Mouse (Mus musculus) embryonic fibroblast, embryonic 13.5 days (primary cell): ENCODE data around the gene Rin2.

Experiments
- CTCF ChIP-seq: IDR thresholded peaks from 2 replicates; pipeline ENCODE4 v1.5.1; 2011; ENCODE audit warnings: mild to moderate bottlenecking, control low read depth, low read length, moderate library complexity, borderline replicate concordance; ENCODE audit not compliant: insufficient read depth
- POLR2A ChIP-seq: IDR thresholded peaks from 2 replicates; pipeline ENCODE4 v1.6.1; 2011; ENCODE audit warnings: low read depth, mild to moderate bottlenecking, control low read depth, low read length, moderate library complexity

DNA sequence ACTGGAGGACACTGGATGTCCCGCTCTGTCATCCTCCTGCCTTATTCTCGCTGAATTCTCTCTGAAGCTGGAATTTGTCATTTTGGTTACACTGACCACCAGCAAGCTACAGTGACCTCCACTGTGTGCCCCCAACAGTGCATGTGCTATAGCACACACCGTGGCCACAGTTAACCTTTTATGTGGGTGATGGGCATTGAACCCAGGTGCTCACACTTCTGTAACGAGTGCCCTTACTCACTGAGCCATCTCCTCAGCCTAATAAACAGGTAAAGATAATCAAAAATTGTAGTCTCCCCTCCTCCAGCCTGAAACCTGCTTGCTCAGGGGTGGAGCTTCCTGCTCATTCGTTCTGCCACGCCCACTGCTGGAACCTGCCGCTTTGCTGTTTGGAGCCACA lies 13.8 kb upstream of the Rin2 start:
- TF ChIP-seq POLR2A (no peak), CTCF (no peak)
